17 mouse cellular contexts compared by ENCODE assay signal in genomic region chr14:48566596-48566995, GRCm38 (mm10).
"Had no signal": no experiment of that assay in that cellular context is flagged by ENCODE, and none has a peak within 500 bp of the region (broad histone marks: within the 10 kb centered on the region; RNA-seq: fewer than 3 reads in every experiment).

No protein-coding gene starts in this region.

- H3K9ac ChIP-seq: lung, embryonic 15.5 days; midbrain, embryonic 13.5 days; midbrain, embryonic 15.5 days; neural tube, embryonic 12.5 days; stomach, embryonic 15.5 days had no signal

- H3K36me3 ChIP-seq: lung, embryonic 15.5 days; midbrain, embryonic 13.5 days; midbrain, embryonic 15.5 days; neural tube, embryonic 12.5 days; stomach, embryonic 15.5 days had no signal

- DNase-seq: lung, adult 2 months; lung, postnatal 14 days; lung, postnatal 36 days; right cerebral cortex, postnatal 14 days; thymus, adult 2 months; thymus, postnatal 25 days; thymus, postnatal 4 days had no signal

- H3K4me1 ChIP-seq: lung, embryonic 15.5 days; megakaryocyte, embryonic 14.5 days; midbrain, embryonic 15.5 days; neural tube, embryonic 12.5 days; stomach, embryonic 15.5 days had no signal

- H3K27me3 ChIP-seq: lung, embryonic 15.5 days; megakaryocyte, embryonic 14.5 days; midbrain, embryonic 15.5 days; neural tube, embryonic 12.5 days; stomach, embryonic 15.5 days had no signal

- H3K4me3 ChIP-seq: lung, embryonic 15.5 days; megakaryocyte, embryonic 14.5 days; midbrain, embryonic 13.5 days; midbrain, embryonic 15.5 days; neural tube, embryonic 12.5 days; stomach, embryonic 15.5 days had no signal

- H3K9me3 ChIP-seq: lung, embryonic 15.5 days; midbrain, embryonic 13.5 days; midbrain, embryonic 15.5 days; neural tube, embryonic 12.5 days; stomach, embryonic 15.5 days had no signal

- H3K27ac ChIP-seq: lung, embryonic 15.5 days; macrophage; midbrain, embryonic 13.5 days; midbrain, embryonic 15.5 days; neural tube, embryonic 12.5 days; stomach, embryonic 15.5 days; stomach, postnatal 0 days had no signal

- H3K4me2 ChIP-seq: lung, embryonic 15.5 days; midbrain, embryonic 11.5 days; midbrain, embryonic 13.5 days; midbrain, embryonic 15.5 days; neural tube, embryonic 12.5 days; stomach, embryonic 15.5 days had no signal

- ATAC-seq: lung, postnatal 0 days; midbrain, embryonic 13.5 days; midbrain, embryonic 15.5 days had no signal
